Mouse (Mus musculus) heart, embryonic 12.5 days (tissue): ENCODE measurements around the gene Zbtb8b. TPM values are rescaled to one million over a fixed set of nuclear protein-coding genes. Genes with fewer than 3 reads are reported as not detected.

Experiments used
- polyA plus RNA-seq: library from polyadenylated mRNA; unstranded; fragments of >200 nt; fragmentation: Nextera tagmentation; extraction: Ambion mirVana; gene quantifications from 2 replicates; pipeline ENCODE4 v1.2.1, GENCODE M21; 2016

The Zbtb8b gene
- polyA plus RNA-seq, 1 experiment from 2014 or later = 5.7 TPM

Other genes starting within 250 kb of the Zbtb8b start
- 1.2 and 1.6 TPM in 2 replicates for gene C77080, start 179.4 kb downstream of the Zbtb8b start, polyA plus RNA-seq
- gene Sync, start 153.2 kb downstream of the Zbtb8b start, polyA plus RNA-seq = 1.1 and 1.3 TPM in 2 replicates
- 342 TPM in 2 replicates for gene Rbbp4, start 105.5 kb downstream of the Zbtb8b start, polyA plus RNA-seq
- 46.7 and 51.1 TPM in 2 replicates for gene Zbtb8os, start 105.2 kb downstream of the Zbtb8b start, polyA plus RNA-seq
- 11.1 and 11.8 TPM in 2 replicates for gene Zbtb8a, start 62.7 kb downstream of the Zbtb8b start, polyA plus RNA-seq
- gene Bsdc1, start 20.7 kb upstream of the Zbtb8b start, polyA plus RNA-seq = 25.6 and 26.8 TPM in 2 replicates
- gene Tssk3, start 50.2 kb upstream of the Zbtb8b start, polyA plus RNA-seq = not detected in 2 replicates
- 0.32 TPM in 1 of 2 replicates, not detected in the other for gene Fam229a, start 50.3 kb upstream of the Zbtb8b start, polyA plus RNA-seq
- 515 and 518 TPM in 2 replicates for gene Marcksl1, start 72.7 kb upstream of the Zbtb8b start, polyA plus RNA-seq
- gene Hdac1, start 101.9 kb upstream of the Zbtb8b start, polyA plus RNA-seq = 140 and 146 TPM in 2 replicates
- gene Lck, start 132.8 kb upstream of the Zbtb8b start, polyA plus RNA-seq = 3.5 and 4.1 TPM in 2 replicates
- gene Fam167b, start 137.7 kb upstream of the Zbtb8b start, polyA plus RNA-seq = 4.3 and 4.7 TPM in 2 replicates
- gene Eif3i, start 159.8 kb upstream of the Zbtb8b start, polyA plus RNA-seq = 155 and 156 TPM in 2 replicates
- 139 and 153 TPM in 2 replicates for gene Tmem234, start 159.8 kb upstream of the Zbtb8b start, polyA plus RNA-seq
- gene Dcdc2b, start 173.4 kb upstream of the Zbtb8b start, polyA plus RNA-seq = 0.82 and 1.4 TPM in 2 replicates
- 18.6 and 20.0 TPM in 2 replicates for gene Iqcc, start 178.2 kb upstream of the Zbtb8b start, polyA plus RNA-seq
- gene Ccdc28b, start 183.1 kb upstream of the Zbtb8b start, polyA plus RNA-seq = 42.3 and 44.2 TPM in 2 replicates
- gene Txlna, start 200.2 kb upstream of the Zbtb8b start, polyA plus RNA-seq = 58.8 and 59.4 TPM in 2 replicates
- gene Kpna6, start 231.9 kb upstream of the Zbtb8b start, polyA plus RNA-seq = 16.8 and 17.0 TPM in 2 replicates